Mouse (Mus musculus) forebrain, postnatal 0 days (tissue): ENCODE measurements at regions not wholly inside any gene's neighbourhood (a gene's known extent, or its start where the extent isn't known, plus 50 kb on each side); places are given as distances from the start of the nearest gene placed in this dataset.

ENCODE experiments used
- ATAC-seq: fragments of 200-750 bp; cut with Nextera tagmentation; 2 replicates; pipeline ENCODE4 v1.8.0; 2017; ENCODE audit warnings: mild to moderate bottlenecking, moderate library complexity
- DNase-seq: peaks from one replicate; pipeline ENCODE4 v3.0.0-alpha.2; 2015
- H3K27ac ChIP-seq: fragments of 300-500 bp; sonication (generic); 2 replicates; pipeline ENCODE4 v1.5.1; 2014; ENCODE audit warnings: low read depth, mild to moderate bottlenecking, antibody characterized with exemption, low read length, moderate library complexity, mixed read lengths
- H3K27me3 ChIP-seq: fragments of 300-500 bp; sonication (generic); 2 replicates; pipeline ENCODE4 v1.6.1; 2014; ENCODE audit warnings: mild to moderate bottlenecking, low read length, mixed read lengths; ENCODE audit not compliant: insufficient read depth
- H3K36me3 ChIP-seq: fragments of 300-500 bp; sonication (generic); 2 replicates; pipeline ENCODE4 v1.6.1; 2014; ENCODE audit warnings: mild to moderate bottlenecking, moderate library complexity; ENCODE audit not compliant: insufficient read depth
- H3K4me1 ChIP-seq: fragments of 300-500 bp; sonication (generic); 2 replicates; pipeline ENCODE4 v1.6.1; 2014; ENCODE audit warnings: antibody characterized with exemption; ENCODE audit not compliant: insufficient read depth
- H3K4me2 ChIP-seq: fragments of 300-500 bp; sonication (generic); 2 replicates; pipeline ENCODE4 v1.6.1; 2014; ENCODE audit warnings: low read depth, mild to moderate bottlenecking, moderate library complexity
- H3K4me3 ChIP-seq: fragments of 300-500 bp; sonication (generic); 2 replicates; pipeline ENCODE4 v1.5.1; 2014; ENCODE audit warnings: low read depth, low read length, mixed read lengths
- H3K9ac ChIP-seq: fragments of 300-500 bp; sonication (generic); 2 replicates; pipeline ENCODE4 v1.6.1; 2014; ENCODE audit warnings: mild to moderate bottlenecking
- H3K9me3 ChIP-seq: fragments of 300-500 bp; sonication (generic); 2 replicates; pipeline ENCODE4 v1.6.1; 2016; ENCODE audit warnings: low read length
- CTCF ChIP-seq: sonication (generic); IDR thresholded peaks from 2 replicates; pipeline ENCODE4 v1.5.1; 2016; ENCODE audit warnings: antibody characterized with exemption, control low read depth, low read depth
- WGBS: fragments of 180-500 bp; shearing (Covaris S2); extraction: QIAGEN DNeasy Blood & Tissue Kit; methylation state at CpG from one replicate; pipeline ENCODE4 v1.1.7; 2014; 5-methylcytosine and 5-hydroxymethylcytosine counted together

- no peak overlapping the region for H3K9ac ChIP-seq
- H3K4me3 ChIP-seq: no peak overlapping the region
- DNase-seq (no peak), ATAC-seq (no peak)
- no peak for TF ChIP-seq CTCF
- no peaks in the 10 kb centered on the region for H3K9me3 ChIP-seq
- no peaks in the 10 kb centered on the region for H3K4me1 ChIP-seq
- no peak overlapping the region for H3K27ac ChIP-seq
- WGBS: 93% methylated on average over 2 of the region's 2 CpGs
- H3K4me2 ChIP-seq: no peak overlapping the region
- H3K36me3 ChIP-seq: no peaks in the 10 kb centered on the region
- no peaks in the 10 kb centered on the region for H3K27me3 ChIP-seq
Measured at GRCm38 (mm10) chr17:68916531-68916930, 90.1 kb downstream of the Tmem200c start.

GRCm38 (mm10) chr17:68918228-68918627 is 91.8 kb downstream of the Tmem200c start:
- H3K27me3 ChIP-seq: no peaks in the 10 kb centered on the region
- ATAC-seq: no peak

GRCm38 (mm10) chr17:68923271-68923670 is 96.8 kb downstream of the Tmem200c start:
- Histone ChIP-seq H3K4me3 (no peak overlapping the region), H3K9me3 (no peaks in the 10 kb centered on the region), H3K36me3 (no peaks in the 10 kb centered on the region), H3K4me2 (no peak overlapping the region), H3K27me3 (no peaks in the 10 kb centered on the region), H3K27ac (no peak overlapping the region), H3K9ac (no peak overlapping the region), H3K4me1 (no peaks in the 10 kb centered on the region)
- ATAC-seq (no peak), DNase-seq (no peak)
- WGBS: 58% methylated on average over 5 of the region's 5 CpGs
- no peak for TF ChIP-seq CTCF

More at GRCm38 (mm10) chr17:68918228-68918627, 91.8 kb downstream of the Tmem200c start:
- Histone ChIP-seq H3K9me3 (no peaks in the 10 kb centered on the region), H3K27ac (no peak overlapping the region), H3K4me3 (no peak overlapping the region), H3K9ac (no peak overlapping the region), H3K4me1 (no peaks in the 10 kb centered on the region), H3K4me2 (no peak overlapping the region), H3K36me3 (no peaks in the 10 kb centered on the region)
- 94% methylated on average over 5 of the region's 5 CpGs for WGBS
- no peak for TF ChIP-seq CTCF
- no peak for DNase-seq

- Histone ChIP-seq H3K4me1 (no peaks in the 10 kb centered on the region), H3K9ac (no peak overlapping the region), H3K4me3 (no peak overlapping the region), H3K9me3 (no peaks in the 10 kb centered on the region), H3K4me2 (no peak overlapping the region), H3K27me3 (no peaks in the 10 kb centered on the region), H3K36me3 (no peaks in the 10 kb centered on the region), H3K27ac (no peak overlapping the region)
- no peak for ATAC-seq
- no peak for TF ChIP-seq CTCF
- 74% methylated on average over 6 of the region's 6 CpGs for WGBS
- DNase-seq: no peak
Measured at GRCm38 (mm10) chr17:68927418-68927817, 101.0 kb downstream of the Tmem200c start.

GRCm38 (mm10) chr17:68928691-68929090 is 102.3 kb downstream of the Tmem200c start:
- no peak for ATAC-seq
- no peaks in the 10 kb centered on the region for H3K27me3 ChIP-seq
- no peak overlapping the region for H3K27ac ChIP-seq
- H3K36me3 ChIP-seq: no peaks in the 10 kb centered on the region
- 62% methylated on average over 6 of the region's 6 CpGs for WGBS
- TF ChIP-seq CTCF: no peak
- H3K4me1 ChIP-seq: no peaks in the 10 kb centered on the region
- H3K4me3 ChIP-seq: no peak overlapping the region
- H3K4me2 ChIP-seq: no peak overlapping the region
- H3K9ac ChIP-seq: no peak overlapping the region
- H3K9me3 ChIP-seq: no peaks in the 10 kb centered on the region
- no peak for DNase-seq

- Histone ChIP-seq H3K9me3 (no peaks in the 10 kb centered on the region), H3K36me3 (no peaks in the 10 kb centered on the region), H3K4me1 (no peaks in the 10 kb centered on the region), H3K9ac (no peak overlapping the region), H3K27me3 (no peaks in the 10 kb centered on the region), H3K27ac (no peak overlapping the region), H3K4me3 (no peak overlapping the region), H3K4me2 (no peak overlapping the region)
- TF ChIP-seq CTCF: no peak
- ATAC-seq: no peak
- 76% methylated on average over 7 of the region's 7 CpGs for WGBS
- DNase-seq: no peak
Measured at GRCm38 (mm10) chr17:68933265-68933664, 106.8 kb downstream of the Tmem200c start.

GRCm38 (mm10) chr17:68934066-68934465 is 107.6 kb downstream of the Tmem200c start:
- H3K36me3 ChIP-seq: no peaks in the 10 kb centered on the region
- ATAC-seq (no peak), DNase-seq (no peak)
- H3K27me3 ChIP-seq: no peaks in the 10 kb centered on the region
- H3K4me3 ChIP-seq: no peak overlapping the region
- no peak overlapping the region for H3K27ac ChIP-seq
- 91% methylated on average over 10 of the region's 10 CpGs for WGBS
- no peak overlapping the region for H3K4me2 ChIP-seq
- no peaks in the 10 kb centered on the region for H3K4me1 ChIP-seq
- H3K9ac ChIP-seq: no peak overlapping the region
- no peaks in the 10 kb centered on the region for H3K9me3 ChIP-seq
- TF ChIP-seq CTCF: no peak

GRCm38 (mm10) chr17:68936016-68936415 is 109.6 kb downstream of the Tmem200c start:
- peak; percentile 7 for DNase-seq
- Histone ChIP-seq H3K36me3 (no peaks in the 10 kb centered on the region), H3K27me3 (no peaks in the 10 kb centered on the region), H3K4me2 (no peak overlapping the region), H3K27ac (no peak overlapping the region), H3K9me3 (no peaks in the 10 kb centered on the region), H3K4me3 (no peak overlapping the region), H3K4me1 (no peaks in the 10 kb centered on the region), H3K9ac (no peak overlapping the region)
- TF ChIP-seq CTCF: no peak
- 41% methylated on average over 4 of the region's 4 CpGs for WGBS
- peak; percentile 20; the same call in 1 of the 2 replicates for ATAC-seq
